Comparison of ENCODE assay signal across 10 mouse cellular contexts in genomic region chr6:115863340-115863841, GRCm38 (mm10). TPM values are rescaled to one million over a fixed set of nuclear protein-coding genes. Genes with fewer than 3 reads are reported as not detected.
DNase-seq lines count a peak whose midpoint lies in the region; ATAC-seq and TF ChIP-seq lines count a peak whose summit lies in the region.
"Had no signal": no experiment of that assay in that cellular context is flagged by ENCODE, and none has a peak within 500 bp of the region (broad histone marks: within the 10 kb centered on the region; RNA-seq: fewer than 3 reads in every experiment).

No protein-coding gene starts in this region.

- peak overlapping the region; percentile 72 for H3K27ac ChIP-seq in gastrocnemius, adult 2 months

- no peak for TF ChIP-seq CTCF in gastrocnemius, adult 2 months (IDR thresholded peaks at IDR 0.05)

- H3K4me3 ChIP-seq in gastrocnemius, adult 2 months, result no peak overlapping the region
- H3K4me3 ChIP-seq: limb, embryonic 15.5 days had no signal

- ATAC-seq in megakaryocyte progenitor cell, adult 5-6 weeks (replicated peaks; ENCODE audit: poor library complexity), result no peak

- DNase-seq in gastrocnemius, adult 2 months, result no peak
- no peak for DNase-seq in gastrocnemius, postnatal 4 days (ENCODE audit: low spot score in 2 of 2)
- peak; percentile 71 for DNase-seq in left cerebral cortex, adult 11 months (ENCODE audit: low spot score)
- no peak for DNase-seq in left cerebral cortex, postnatal 4 days
- peak; percentile 62 to 81 for DNase-seq in frontal cortex, postnatal 36 days (ENCODE audit: low spot score in 2 of 2)
- peak; percentile 57 to 62 for DNase-seq in left cerebral cortex, postnatal 36 days (ENCODE audit: low spot score in 2 of 2)
- DNase-seq in cerebellum, adult 18-20 months, result no peak
- DNase-seq: kidney, adult 9 months had no signal

- intact Hi-C loops in gastrocnemius, adult 2 months (cut with DNase I), result no loop called here
- intact Hi-C loops in left cerebral cortex, postnatal 4 days (cut with DNase I), result no loop called here
- intact Hi-C loops in left cerebral cortex, postnatal 36 days (cut with DNase I), result no loop called here

RNA-seq across cellular contexts. Expression of gene Ift122, which starts 10.1 kb away (rescaled TPM):
- total RNA-seq in gastrocnemius, adult 2 months (2021), result 1 to 10 TPM; 4.9 to 5.1 TPM
- 10 to 100 TPM; 16.7 to 18.6 TPM for total RNA-seq in gastrocnemius, postnatal 4 days (2021)
- total RNA-seq in left cerebral cortex, postnatal 4 days (2021), result 10 to 100 TPM; 28.9 to 35.8 TPM
- 10 to 100 TPM; 27.0 to 31.0 TPM for total RNA-seq in left cerebral cortex, postnatal 36 days (2021)
- 1.7 and 1.8 TPM in 2 replicates for total RNA-seq in megakaryocyte progenitor cell, adult 5-6 weeks (2015)
- total RNA-seq in megakaryocyte progenitor cell, adult 5-6 weeks (2017), result 3.2 and 3.9 TPM in 2 replicates

RNA-seq across cellular contexts. Expression of gene Mbd4, which starts 10.2 kb away (rescaled TPM):
- under 1 TPM; 0.75 to 0.77 TPM for total RNA-seq in gastrocnemius, adult 2 months (2021)
- total RNA-seq in gastrocnemius, postnatal 4 days (2021), result 1 to 10 TPM; 4.8 to 5.4 TPM
- 1 to 10 TPM; 6.4 to 7.1 TPM for total RNA-seq in left cerebral cortex, postnatal 4 days (2021)
- total RNA-seq in left cerebral cortex, postnatal 36 days (2021), result 1 to 10 TPM; 8.2 to 9.0 TPM
- total RNA-seq in megakaryocyte progenitor cell, adult 5-6 weeks (2015), result 10.4 and 12.3 TPM in 2 replicates
- 19.7 and 25.9 TPM in 2 replicates for total RNA-seq in megakaryocyte progenitor cell, adult 5-6 weeks (2017)

RNA-seq across cellular contexts. Expression of gene Efcab12, which starts 25.2 kb away (rescaled TPM):
- not detected for total RNA-seq in gastrocnemius, adult 2 months (2021)
- total RNA-seq in gastrocnemius, postnatal 4 days (2021), result under 1 TPM; 0.15 to 0.26 TPM
- 1 to 10 TPM; 3.0 to 3.6 TPM for total RNA-seq in left cerebral cortex, postnatal 4 days (2021)
- total RNA-seq in left cerebral cortex, postnatal 36 days (2021), result 1 to 10 TPM; 3.8 to 5.3 TPM
- total RNA-seq in megakaryocyte progenitor cell, adult 5-6 weeks (2015), result 0.20 TPM in 2 replicates
- total RNA-seq in megakaryocyte progenitor cell, adult 5-6 weeks (2017), result 0.42 TPM in 1 of 2 replicates, not detected in the other

RNA-seq across cellular contexts. Expression of gene Rpl32, which starts 54.8 kb away (rescaled TPM):
- 100 to 1,000 TPM; 562 to 624 TPM for total RNA-seq in gastrocnemius, adult 2 months (2021)
- 1,000 to 10,000 TPM; 1,342 to 1,439 TPM for total RNA-seq in gastrocnemius, postnatal 4 days (2021)
- 100 to 1,000 TPM; 842 to 903 TPM for total RNA-seq in left cerebral cortex, postnatal 4 days (2021)
- total RNA-seq in left cerebral cortex, postnatal 36 days (2021), result 100 to 1,000 TPM; 444 to 498 TPM
- total RNA-seq in megakaryocyte progenitor cell, adult 5-6 weeks (2015), result 4,905 and 5,125 TPM in 2 replicates
- total RNA-seq in megakaryocyte progenitor cell, adult 5-6 weeks (2017), result 5,456 and 6,333 TPM in 2 replicates

Comparison
In these comparisons a context has a peak if more than half of its experiments do, and no peak if none do; other contexts are left out.
1. DNase-seq: peak in left cerebral cortex, adult 11 months (single experiment), frontal cortex, postnatal 36 days (2 of 2) and left cerebral cortex, postnatal 36 days (2 of 2); none in gastrocnemius, adult 2 months (single experiment), gastrocnemius, postnatal 4 days (0 of 2), left cerebral cortex, postnatal 4 days (single experiment) and cerebellum, adult 18-20 months (0 of 2).